Mouse (Mus musculus): ENCODE data around the gene Wdr25.
A peak's percentile ranks its signal among the peaks of the same experiment; 100 is the strongest.

The Wdr25 gene

GRCm38 (mm10) chr12:108896006-108896405 is 2.6 kb downstream of the Wdr25 start:
- DNase-seq, result peak; percentile 36 to 68

- DNase-seq, result no peak
Observed at GRCm38 (mm10) chr12:108901346-108901745, 7.9 kb downstream of the Wdr25 start.

GRCm38 (mm10) chr12:108902940-108903339 is 9.5 kb downstream of the Wdr25 start:
- peak; percentile 27 to 68 for DNase-seq

GRCm38 (mm10) chr12:108903600-108904275 is 10.3 kb downstream of the Wdr25 start:
- peak; percentile 37 to 74 for DNase-seq

- DNase-seq, result no peak
Observed at GRCm38 (mm10) chr12:108904276-108904653, 10.8 kb downstream of the Wdr25 start.

GRCm38 (mm10) chr12:108905620-108906302 is 12.3 kb downstream of the Wdr25 start:
- DNase-seq, result no peak

- peak in 1 of 2 experiments; percentile 12 for DNase-seq
Observed at GRCm38 (mm10) chr12:108906398-108906797, 13.0 kb downstream of the Wdr25 start.

- no peak for DNase-seq
Observed at GRCm38 (mm10) chr12:108909846-108910433, 16.5 kb downstream of the Wdr25 start.

GRCm38 (mm10) chr12:108912442-108912841 is 19.0 kb downstream of the Wdr25 start:
- DNase-seq, result no peak

- no peak for DNase-seq
Observed at GRCm38 (mm10) chr12:108914198-108914597, 20.8 kb downstream of the Wdr25 start.

GRCm38 (mm10) chr12:108914709-108915340 is 21.4 kb downstream of the Wdr25 start:
- DNase-seq, result no peak

GRCm38 (mm10) chr12:108915893-108916292 is 22.5 kb downstream of the Wdr25 start:
- DNase-seq, result no peak

- DNase-seq, result no peak
Observed at GRCm38 (mm10) chr12:108916447-108917042, 23.1 kb downstream of the Wdr25 start.

GRCm38 (mm10) chr12:108917509-108917908 is 24.1 kb downstream of the Wdr25 start:
- no peak for DNase-seq

GRCm38 (mm10) chr12:108918753-108919152 is 25.3 kb downstream of the Wdr25 start:
- DNase-seq, result no peak

- DNase-seq, result no peak
Observed at GRCm38 (mm10) chr12:108926606-108927111, 33.2 kb downstream of the Wdr25 start.

GRCm38 (mm10) chr12:108928249-108928648 is 34.8 kb downstream of the Wdr25 start:
- DNase-seq, result no peak

GRCm38 (mm10) chr12:108929475-108929874 is 36.0 kb downstream of the Wdr25 start:
- DNase-seq, result no peak

- no peak for DNase-seq
Observed at GRCm38 (mm10) chr12:108931341-108932053, 38.1 kb downstream of the Wdr25 start.

- no peak for DNase-seq
Observed at GRCm38 (mm10) chr12:108932113-108932512, 38.7 kb downstream of the Wdr25 start.

- DNase-seq, result no peak
Observed at GRCm38 (mm10) chr12:108934231-108934630, 40.8 kb downstream of the Wdr25 start.

GRCm38 (mm10) chr12:108936834-108937233 is 43.4 kb downstream of the Wdr25 start:
- no peak for DNase-seq
